Mouse (Mus musculus) midbrain, embryonic 10.5 days (tissue): ENCODE measurements around the gene Rpl36. TPM values are rescaled to one million over a fixed set of nuclear protein-coding genes. Genes with fewer than 3 reads are reported as not detected.
"Not testable (repeated sequence)": the region's sequence is repeated elsewhere in the genome, so short reads cannot be mapped to it uniquely, and the experiment has no call there.

ENCODE experiments used
- DNase-seq: peaks from one replicate; pipeline ENCODE4 v3.0.0-alpha.2; 2017; ENCODE audit warnings: low spot score
- H3K27ac ChIP-seq: fragments of 300-500 bp; sonication (generic); replicated peaks from 2 replicates; pipeline ENCODE4 v1.5.1; 2016; ENCODE audit warnings: mild to moderate bottlenecking
- H3K27me3 ChIP-seq: fragments of 300-500 bp; sonication (generic); 2 replicates; pipeline ENCODE4 v1.6.1; 2016; ENCODE audit warnings: low read depth, mild to moderate bottlenecking; ENCODE audit not compliant: poor library complexity, severe bottlenecking
- H3K36me3 ChIP-seq: fragments of 300-500 bp; sonication (generic); 2 replicates; pipeline ENCODE4 v1.6.1; 2016; ENCODE audit warnings: mild to moderate bottlenecking, moderate library complexity
- H3K4me1 ChIP-seq: fragments of 300-500 bp; sonication (generic); 2 replicates; pipeline ENCODE4 v1.6.1; 2016
- H3K4me3 ChIP-seq: fragments of 300-500 bp; sonication (generic); 2 replicates; pipeline ENCODE4 v1.5.1; 2016; ENCODE audit warnings: mild to moderate bottlenecking, moderate library complexity
- H3K9me3 ChIP-seq: fragments of 300-500 bp; sonication (generic); replicated peaks from 2 replicates; pipeline ENCODE4 v1.6.1; 2016; ENCODE audit warnings: mild to moderate bottlenecking
- WGBS: fragments of 180-500 bp; shearing (Covaris S2); methylation state at CpG from one replicate; pipeline ENCODE4 v1.1.7; 2016; 5-methylcytosine and 5-hydroxymethylcytosine counted together
- polyA plus RNA-seq: library from polyadenylated mRNA; unstranded; fragments of >200 nt; fragmentation: Nextera tagmentation; extraction: Ambion mirVana; gene quantifications from 2 replicates; pipeline ENCODE4 v1.2.1, GENCODE M21; 2016

Rpl36 gene
- polyA plus RNA-seq, 1 experiment from 2014 or later: 1,494 TPM

DNA sequence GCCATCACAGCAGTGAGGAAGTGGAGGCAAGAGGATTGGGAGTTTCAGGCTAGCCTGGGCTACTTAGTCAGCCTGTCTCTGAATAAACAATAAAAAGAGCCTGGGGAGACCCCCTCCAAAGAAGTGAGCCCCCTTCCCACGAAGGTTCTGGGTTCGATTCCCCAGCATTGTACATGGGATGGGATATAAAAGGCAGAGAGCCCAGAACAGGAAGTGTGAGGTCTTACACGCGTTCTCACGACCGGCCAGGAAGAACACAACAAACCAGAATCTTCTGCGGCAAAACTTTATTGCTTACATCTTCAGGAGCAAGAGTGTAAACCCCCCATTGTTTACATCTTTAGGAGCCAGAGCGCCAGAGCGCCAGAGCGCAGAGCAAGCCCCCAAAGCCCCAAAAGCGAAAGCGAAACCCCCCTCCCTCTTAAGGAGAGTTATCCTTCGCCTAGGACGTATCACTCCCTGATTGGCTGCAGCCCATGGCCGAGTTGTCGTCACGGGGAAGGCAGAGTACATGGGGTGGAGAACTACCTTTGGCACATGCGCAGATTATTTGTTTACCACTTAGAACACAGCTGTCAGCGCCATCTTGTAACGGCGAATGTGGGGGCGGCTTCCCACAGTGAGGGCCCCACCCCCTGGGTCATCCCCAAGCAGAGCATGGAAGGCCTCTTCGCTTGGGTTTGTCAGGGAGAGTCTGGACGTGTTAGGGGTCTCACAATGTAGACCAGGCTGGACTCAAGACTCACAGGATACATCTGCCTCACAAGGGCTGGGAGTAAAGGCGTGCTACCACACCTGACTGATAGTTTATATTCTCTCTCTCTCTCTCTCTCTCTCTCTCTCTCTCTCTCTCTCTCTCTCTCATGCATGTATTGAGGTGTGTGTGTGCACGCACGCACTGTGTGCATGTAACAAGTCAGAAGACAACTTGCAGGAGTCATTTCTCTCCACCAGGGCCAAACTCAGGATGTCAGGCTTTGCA lies 16.9 kb downstream of the Rpl36 start:
- not testable (repeated sequence) for H3K9me3 ChIP-seq, DNase-seq, H3K4me3 ChIP-seq, H3K27me3 ChIP-seq, H3K36me3 ChIP-seq, H3K27ac ChIP-seq
- peaks cover 22% of the 10 kb centered on the region for H3K4me1 ChIP-seq
- 89% methylated on average over 27 of the region's 27 CpGs for WGBS

DNA sequence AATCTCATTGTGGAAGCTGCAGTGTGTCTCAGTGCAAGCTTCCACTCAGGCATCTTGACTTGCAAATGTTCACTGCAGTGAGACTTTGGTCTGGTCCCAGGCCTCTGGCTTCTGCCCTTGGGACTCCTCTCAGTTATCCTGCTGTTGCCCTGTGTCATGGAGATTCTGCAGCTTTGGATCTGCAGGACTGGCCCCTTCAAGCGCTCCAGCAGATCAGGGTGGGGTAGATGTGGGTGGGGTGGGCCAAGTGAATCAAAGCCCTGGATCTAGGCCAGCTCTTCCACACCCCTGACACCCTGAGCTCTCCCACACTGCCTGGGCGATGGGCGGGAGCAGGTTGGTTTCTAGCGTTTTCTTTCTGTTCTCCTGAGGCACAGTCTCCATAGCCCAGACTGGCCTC lies 18.6 kb downstream of the Rpl36 start:
- H3K4me3 ChIP-seq: no peak overlapping the region
- 62% methylated on average over 4 of the region's 4 CpGs for WGBS
- no peak overlapping the region for H3K27ac ChIP-seq
- no peak for DNase-seq
- H3K9me3 ChIP-seq: no peaks in the 10 kb centered on the region
- H3K27me3 ChIP-seq: no peaks in the 10 kb centered on the region
- H3K36me3 ChIP-seq: no peaks in the 10 kb centered on the region
- H3K4me1 ChIP-seq: peaks cover 10% of the 10 kb centered on the region

DNA sequence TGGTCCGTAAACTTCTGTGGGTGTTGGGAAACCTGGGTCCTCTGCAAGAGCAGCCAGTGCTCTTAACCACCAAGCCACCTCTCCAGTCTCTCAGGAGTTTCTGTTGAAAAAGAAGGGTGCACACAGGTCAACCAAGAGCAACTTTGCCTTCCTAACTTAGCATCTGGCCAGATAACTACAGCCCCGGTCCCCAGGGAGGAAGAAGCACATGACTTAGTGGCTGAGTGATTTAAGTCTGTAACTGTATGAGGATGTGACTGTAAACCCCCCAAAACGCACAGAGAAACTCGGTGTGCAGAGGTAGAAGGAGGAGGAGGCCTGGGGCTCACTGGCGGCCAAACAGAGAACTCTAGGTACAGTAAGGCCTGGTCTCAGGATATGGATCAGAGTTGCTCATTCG lies 20.8 kb downstream of the Rpl36 start:
- 87% methylated on average over 6 of the region's 6 CpGs for WGBS
- no peaks in the 10 kb centered on the region for H3K27me3 ChIP-seq
- H3K27ac ChIP-seq: no peak overlapping the region
- no peaks in the 10 kb centered on the region for H3K4me1 ChIP-seq
- no peaks in the 10 kb centered on the region for H3K36me3 ChIP-seq
- no peak overlapping the region for H3K4me3 ChIP-seq
- H3K9me3 ChIP-seq: no peaks in the 10 kb centered on the region
- no peak for DNase-seq

DNA sequence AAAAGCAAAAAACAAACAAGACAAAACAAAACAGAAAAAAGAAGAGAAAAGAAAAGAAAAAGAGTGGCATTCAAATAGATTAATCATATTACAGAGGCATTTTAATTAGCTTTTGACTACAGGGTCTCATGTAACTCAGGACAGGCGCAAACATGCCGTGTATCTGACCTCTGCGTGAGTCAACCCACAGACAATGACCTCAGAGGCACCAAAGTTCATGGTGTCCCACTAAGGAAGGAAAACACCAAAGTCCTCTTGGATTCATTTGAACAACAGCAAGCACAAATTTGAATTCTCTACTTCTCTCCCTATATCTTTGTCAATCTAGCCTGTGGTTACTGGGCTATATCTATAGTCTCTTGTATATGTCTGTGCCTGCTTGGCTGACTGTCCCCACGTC lies 30.0 kb downstream of the Rpl36 start:
- no peaks in the 10 kb centered on the region for H3K9me3 ChIP-seq
- WGBS: 87% methylated on average over 4 of the region's 4 CpGs

GRCm38 (mm10) chr17:56647546-56647945 lies 34.3 kb downstream of the Rpl36 start:
- H3K36me3 ChIP-seq: no peaks in the 10 kb centered on the region
- no peaks in the 10 kb centered on the region; the same call in 1 of the 2 replicates for H3K27me3 ChIP-seq
- no peaks in the 10 kb centered on the region for H3K4me1 ChIP-seq
- H3K4me3 ChIP-seq: no peak overlapping the region
- H3K9me3 ChIP-seq: no peaks in the 10 kb centered on the region
- WGBS: 66% methylated on average over 12 of the region's 13 CpGs
- no peak for DNase-seq
- H3K27ac ChIP-seq: no peak overlapping the region

More for the DNA sequence above, 30.0 kb downstream of the Rpl36 start:
- Histone ChIP-seq H3K27ac (no peak overlapping the region), H3K27me3 (no peaks in the 10 kb centered on the region; the same call in 1 of the 2 replicates), H3K36me3 (no peaks in the 10 kb centered on the region), H3K4me1 (no peaks in the 10 kb centered on the region), H3K4me3 (no peak overlapping the region)
- DNase-seq: no peak

DNA sequence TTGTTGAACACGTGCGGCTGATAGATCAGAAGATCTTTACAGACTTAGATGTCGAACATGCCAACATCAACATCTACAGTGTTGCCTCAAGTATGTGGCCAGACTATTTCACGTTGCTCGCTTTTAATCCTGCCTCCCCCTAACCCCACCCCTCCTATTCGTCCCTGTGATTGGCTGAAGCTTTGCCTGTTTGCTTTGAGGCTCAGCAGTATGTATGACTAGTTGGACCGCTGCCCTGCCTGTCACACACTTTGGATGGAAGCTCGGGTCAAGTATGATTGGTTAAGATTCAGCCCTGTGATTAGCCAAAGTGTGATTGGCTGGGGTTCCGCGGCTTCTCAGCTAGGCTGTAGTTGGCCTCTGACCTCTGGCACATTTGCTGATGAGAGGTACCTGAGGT lies 38.6 kb downstream of the Rpl36 start:
- Histone ChIP-seq H3K27ac (no peak overlapping the region), H3K4me3 (no peak overlapping the region), H3K36me3 (no peaks in the 10 kb centered on the region), H3K9me3 (no peaks in the 10 kb centered on the region), H3K27me3 (no peaks in the 10 kb centered on the region; the same call in 1 of the 2 replicates), H3K4me1 (no peaks in the 10 kb centered on the region)
- 42% methylated on average over 10 of the region's 10 CpGs for WGBS
- no peak for DNase-seq

- Histone ChIP-seq H3K4me3 (no peak overlapping the region), H3K27ac (no peak overlapping the region), H3K9me3 (no peaks in the 10 kb centered on the region), H3K36me3 (no peaks in the 10 kb centered on the region), H3K27me3 (no peaks in the 10 kb centered on the region), H3K4me1 (peaks cover under 1% of the 10 kb centered on the region; the same call in 1 of the 2 replicates)
- no peak for DNase-seq
- WGBS: 79% methylated on average over 2 of the region's 2 CpGs
Observed at GRCm38 (mm10) chr17:56654771-56655170, 41.6 kb downstream of the Rpl36 start.

- DNase-seq: no peak
- H3K4me3 ChIP-seq: no peak overlapping the region
- H3K9me3 ChIP-seq: no peaks in the 10 kb centered on the region
- 86% methylated on average over 3 of the region's 3 CpGs for WGBS
- peaks cover 5% of the 10 kb centered on the region; the same call in 1 of the 2 replicates for H3K4me1 ChIP-seq
- no peaks in the 10 kb centered on the region for H3K36me3 ChIP-seq
- H3K27me3 ChIP-seq: no peaks in the 10 kb centered on the region
- H3K27ac ChIP-seq: no peak overlapping the region
Observed at GRCm38 (mm10) chr17:56655311-56655710, 42.1 kb downstream of the Rpl36 start.

GRCm38 (mm10) chr17:56656171-56656570 lies 43.0 kb downstream of the Rpl36 start:
- Histone ChIP-seq H3K36me3 (no peaks in the 10 kb centered on the region), H3K27ac (no peak overlapping the region), H3K4me3 (no peak overlapping the region), H3K27me3 (no peaks in the 10 kb centered on the region), H3K9me3 (no peaks in the 10 kb centered on the region), H3K4me1 (peaks cover 10% of the 10 kb centered on the region; the same call in 1 of the 2 replicates)
- DNase-seq: no peak
- WGBS: 94% methylated on average over 6 of the region's 6 CpGs

DNA sequence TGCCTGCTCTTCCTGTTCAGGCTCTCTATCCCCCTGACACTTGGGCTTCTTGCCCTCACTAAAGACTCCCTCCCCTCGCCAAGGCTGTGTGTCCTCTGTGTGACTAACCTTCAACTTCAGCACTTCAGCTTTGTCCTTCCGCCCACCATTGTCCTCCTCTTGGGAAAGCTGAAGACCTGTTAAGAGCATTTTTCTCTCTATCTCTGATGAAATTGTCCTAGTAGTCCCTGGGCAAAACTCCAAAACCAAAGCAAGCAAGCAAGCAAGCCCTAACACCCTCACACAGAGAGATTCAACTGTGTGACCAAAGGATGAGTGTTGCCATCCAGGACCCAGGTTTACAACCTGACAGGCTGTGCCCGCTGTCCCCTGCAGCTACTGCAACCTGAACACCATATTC lies 50.4 kb downstream of the Rpl36 start:
- H3K27me3 ChIP-seq: peaks cover 21% of the 10 kb centered on the region
- H3K4me3 ChIP-seq: peak overlapping the region; percentile 38
- peaks cover 36% of the 10 kb centered on the region for H3K4me1 ChIP-seq
- WGBS: 56% methylated on average over 3 of the region's 3 CpGs
- peak overlapping the region; percentile 67 for H3K27ac ChIP-seq
- H3K9me3 ChIP-seq: no peaks in the 10 kb centered on the region
- no peak for DNase-seq
- H3K36me3 ChIP-seq: no peaks in the 10 kb centered on the region

Other genes starting within 250 kb of the Rpl36 start
- gene Ptprs, start 136.9 kb upstream of the Rpl36 start, polyA plus RNA-seq: 89.7 and 131 TPM in 2 replicates
- gene Znrf4, start 101.0 kb upstream of the Rpl36 start, polyA plus RNA-seq: not detected in 2 replicates
- 0.80 and 0.89 TPM in 2 replicates for gene Gm20219, start 59.0 kb upstream of the Rpl36 start, polyA plus RNA-seq
- 80.9 and 85.6 TPM in 2 replicates for gene Safb2, start 28.8 kb upstream of the Rpl36 start, polyA plus RNA-seq
- gene Safb, start 28.6 kb upstream of the Rpl36 start, polyA plus RNA-seq: 148 and 157 TPM in 2 replicates
- gene 2410015M20Rik, start 3.6 kb upstream of the Rpl36 start, polyA plus RNA-seq: 197 and 202 TPM in 2 replicates
- 52.4 and 54.4 TPM in 2 replicates for gene Lonp1, start 13.5 kb downstream of the Rpl36 start, polyA plus RNA-seq
- 0.61 and 0.79 TPM in 2 replicates for gene Catsperd, start 14.7 kb downstream of the Rpl36 start, polyA plus RNA-seq
- gene Ranbp3, start 59.9 kb downstream of the Rpl36 start, polyA plus RNA-seq: 140 and 145 TPM in 2 replicates
- gene Ndufa11, start 104.4 kb downstream of the Rpl36 start, polyA plus RNA-seq: 385 and 393 TPM in 2 replicates
- gene Vmac, start 104.6 kb downstream of the Rpl36 start, polyA plus RNA-seq: 12.0 and 16.5 TPM in 2 replicates
- 4.1 and 5.6 TPM in 2 replicates for gene Nrtn, start 144.1 kb downstream of the Rpl36 start, polyA plus RNA-seq
- 44.7 and 45.6 TPM in 2 replicates for gene Dus3l, start 151.3 kb downstream of the Rpl36 start, polyA plus RNA-seq
- 1.5 and 2.2 TPM in 2 replicates for gene Prr22, start 156.8 kb downstream of the Rpl36 start, polyA plus RNA-seq
- 9.8 TPM in 2 replicates for gene Rfx2, start 217.6 kb downstream of the Rpl36 start, polyA plus RNA-seq